Mouse (Mus musculus) forebrain, postnatal 0 days (tissue): ENCODE data around the gene Yap1. TPM values are rescaled to one million over a fixed set of nuclear protein-coding genes. Genes with fewer than 3 reads are reported as not detected.

Source experiments
- ATAC-seq: fragments of 200-750 bp; cut with Nextera tagmentation; 2 replicates; pipeline ENCODE4 v1.8.0; 2017; ENCODE audit warnings: mild to moderate bottlenecking, moderate library complexity
- DNase-seq: peaks from one replicate; pipeline ENCODE4 v3.0.0-alpha.2; 2015
- H3K27ac ChIP-seq: fragments of 300-500 bp; sonication (generic); 2 replicates; pipeline ENCODE4 v1.5.1; 2014; ENCODE audit warnings: low read depth, mild to moderate bottlenecking, antibody characterized with exemption, low read length, moderate library complexity, mixed read lengths
- H3K27me3 ChIP-seq: fragments of 300-500 bp; sonication (generic); 2 replicates; pipeline ENCODE4 v1.6.1; 2014; ENCODE audit warnings: mild to moderate bottlenecking, low read length, mixed read lengths; ENCODE audit not compliant: insufficient read depth
- H3K36me3 ChIP-seq: fragments of 300-500 bp; sonication (generic); 2 replicates; pipeline ENCODE4 v1.6.1; 2014; ENCODE audit warnings: mild to moderate bottlenecking, moderate library complexity; ENCODE audit not compliant: insufficient read depth
- H3K4me1 ChIP-seq: fragments of 300-500 bp; sonication (generic); 2 replicates; pipeline ENCODE4 v1.6.1; 2014; ENCODE audit warnings: antibody characterized with exemption; ENCODE audit not compliant: insufficient read depth
- H3K4me2 ChIP-seq: fragments of 300-500 bp; sonication (generic); 2 replicates; pipeline ENCODE4 v1.6.1; 2014; ENCODE audit warnings: low read depth, mild to moderate bottlenecking, moderate library complexity
- H3K4me3 ChIP-seq: fragments of 300-500 bp; sonication (generic); 2 replicates; pipeline ENCODE4 v1.5.1; 2014; ENCODE audit warnings: low read depth, low read length, mixed read lengths
- H3K9ac ChIP-seq: fragments of 300-500 bp; sonication (generic); 2 replicates; pipeline ENCODE4 v1.6.1; 2014; ENCODE audit warnings: mild to moderate bottlenecking
- H3K9me3 ChIP-seq: fragments of 300-500 bp; sonication (generic); 2 replicates; pipeline ENCODE4 v1.6.1; 2016; ENCODE audit warnings: low read length
- CTCF ChIP-seq: sonication (generic); IDR thresholded peaks from 2 replicates; pipeline ENCODE4 v1.5.1; 2016; ENCODE audit warnings: antibody characterized with exemption, control low read depth, low read depth
- WGBS: fragments of 180-500 bp; shearing (Covaris S2); extraction: QIAGEN DNeasy Blood & Tissue Kit; methylation state at CpG from one replicate; pipeline ENCODE4 v1.1.7; 2014; 5-methylcytosine and 5-hydroxymethylcytosine counted together
- polyA plus RNA-seq: library from polyadenylated mRNA; unstranded; fragments of >200 nt; fragmentation: Nextera tagmentation; extraction: Ambion mirVana; gene quantifications from 2 replicates; pipeline ENCODE4 v1.2.1, GENCODE M21; 2015
- total RNA-seq: library from RNA; depleted of rRNA; stranded (reverse); fragments of >200 nt; gene quantifications from 2 replicates; pipeline ENCODE4 v1.2.3, GENCODE M21; 2014; rRNA removed

Yap1 gene
- total and polyA plus RNA-seq, 2 experiments from 2014 or later: 4.7 to 14.5 TPM

DNA sequence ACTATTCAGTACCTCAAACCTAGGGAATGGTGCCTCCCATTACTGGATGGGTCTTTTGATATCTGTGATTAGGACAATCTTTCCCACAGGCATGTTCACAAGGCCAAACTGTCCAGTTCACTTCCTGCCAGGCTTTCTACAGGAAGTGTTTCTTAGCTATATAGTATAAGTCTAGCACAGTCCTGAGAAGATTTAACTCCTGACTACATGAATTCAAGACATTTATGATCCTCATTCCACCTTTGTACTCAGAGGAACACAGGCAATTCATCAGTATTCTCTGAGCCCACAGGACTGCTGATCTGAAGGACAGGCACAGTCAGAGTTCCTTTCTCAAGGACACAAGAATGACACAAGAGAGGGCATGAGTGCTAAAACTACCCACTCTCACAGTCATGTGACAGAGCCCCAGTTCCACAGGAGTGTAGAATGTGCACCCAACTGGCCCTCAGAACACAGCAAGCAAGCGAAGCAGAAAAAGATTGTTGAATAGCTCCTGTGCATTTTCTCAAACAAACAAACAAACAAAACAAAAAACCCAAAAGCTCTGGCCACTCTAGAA lies 122.0 kb downstream of the Yap1 start:
- Histone ChIP-seq H3K9ac (no peak overlapping the region), H3K4me2 (no peak overlapping the region), H3K4me3 (no peak overlapping the region), H3K36me3 (no peaks in the 10 kb centered on the region), H3K27ac (no peak overlapping the region), H3K9me3 (0 out of 2 replicates have a peak, but pooled peaks cover 4% of the 10 kb centered on the region), H3K4me1 (no peaks in the 10 kb centered on the region), H3K27me3 (no peaks in the 10 kb centered on the region)
- 94% methylated on average over 1 of the region's 1 CpGs for WGBS
- ATAC-seq (no peak), DNase-seq (no peak)
- TF ChIP-seq CTCF: no peak

Other genes starting within 250 kb of the Yap1 start
- gene Tmem123, start 240.6 kb downstream of the Yap1 start, total RNA-seq: 13.7 and 19.8 TPM in 2 replicates
- 13.9 TPM in 2 replicates for gene Tmem123, start 240.6 kb downstream of the Yap1 start, polyA plus RNA-seq
- gene Birc2, start 167.5 kb downstream of the Yap1 start, total RNA-seq: 53.0 and 54.2 TPM in 2 replicates
- 23.8 and 28.8 TPM in 2 replicates for gene Birc2, start 167.5 kb downstream of the Yap1 start, polyA plus RNA-seq
- 2.5 and 3.6 TPM in 2 replicates for gene Birc3, start 131.4 kb downstream of the Yap1 start, total RNA-seq
- 0.62 and 0.90 TPM in 2 replicates for gene Birc3, start 131.4 kb downstream of the Yap1 start, polyA plus RNA-seq
- gene Cfap300, start 38.2 kb upstream of the Yap1 start, total RNA-seq: 15.9 and 17.6 TPM in 2 replicates
- 11.0 and 12.6 TPM in 2 replicates for gene Cfap300, start 38.2 kb upstream of the Yap1 start, polyA plus RNA-seq
- gene Cep126, start 129.7 kb upstream of the Yap1 start, total RNA-seq: 5.1 and 9.4 TPM in 2 replicates
- gene Cep126, start 129.7 kb upstream of the Yap1 start, polyA plus RNA-seq: 1.6 and 1.8 TPM in 2 replicates